ENCODE assay signal across 23 mouse cellular contexts in genomic region chr1:163560276-163560943, GRCm38 (mm10).
DNase-seq lines count a peak whose midpoint lies in the region; ATAC-seq and TF ChIP-seq lines count a peak whose summit lies in the region.
"Had no signal": no experiment of that assay in that cellular context is flagged by ENCODE, and none has a peak within 500 bp of the region (broad histone marks: within the 10 kb centered on the region; RNA-seq: fewer than 3 reads in every experiment).

No protein-coding gene starts in this region.

- no peak overlapping the region for H3K4me2 ChIP-seq in forebrain, embryonic 13.5 days
- H3K4me2 ChIP-seq in forebrain, embryonic 11.5 days (ENCODE audit: low read depth, low read length, severe bottlenecking): no peak overlapping the region
- no peak overlapping the region for H3K4me2 ChIP-seq in heart, embryonic 11.5 days
- no peak overlapping the region for H3K4me2 ChIP-seq in forebrain, postnatal 0 days (ENCODE audit: low read depth)
- H3K4me2 ChIP-seq: hindbrain, embryonic 13.5 days; liver, embryonic 13.5 days; midbrain, embryonic 13.5 days had no signal

- H3K4me3 ChIP-seq in forebrain, embryonic 13.5 days: no peak overlapping the region
- no peak overlapping the region for H3K4me3 ChIP-seq in forebrain, embryonic 11.5 days (ENCODE audit: low read depth, low read length)
- no peak overlapping the region for H3K4me3 ChIP-seq in heart, embryonic 11.5 days (ENCODE audit: low read depth, low read length)
- H3K4me3 ChIP-seq in forebrain, postnatal 0 days (ENCODE audit: low read depth, low read length): no peak overlapping the region
- H3K4me3 ChIP-seq: hindbrain, embryonic 13.5 days; liver, embryonic 13.5 days; megakaryocyte, embryonic 14.5 days; midbrain, embryonic 13.5 days had no signal

- no peak for TF ChIP-seq CTCF in forebrain, postnatal 0 days (IDR thresholded peaks at IDR 0.05; ENCODE audit: low read depth)

- no peaks in the 10 kb centered on the region for H3K27me3 ChIP-seq in forebrain, embryonic 13.5 days
- no peaks in the 10 kb centered on the region for H3K27me3 ChIP-seq in forebrain, embryonic 11.5 days (ENCODE audit: control insufficient read depth, insufficient read depth, low read length)
- no peaks in the 10 kb centered on the region for H3K27me3 ChIP-seq in heart, embryonic 11.5 days (ENCODE audit: control insufficient read depth, insufficient read depth, low read length)
- H3K27me3 ChIP-seq in forebrain, postnatal 0 days (ENCODE audit: insufficient read depth, low read length): no peaks in the 10 kb centered on the region
- H3K27me3 ChIP-seq: hindbrain, embryonic 13.5 days; liver, embryonic 13.5 days; megakaryocyte, embryonic 14.5 days; midbrain, embryonic 13.5 days; Patski had no signal

- H3K4me1 ChIP-seq in forebrain, embryonic 13.5 days: no peaks in the 10 kb centered on the region
- no peaks in the 10 kb centered on the region for H3K4me1 ChIP-seq in forebrain, embryonic 11.5 days (replicated peaks; ENCODE audit: control insufficient read depth, insufficient read depth, low read length)
- no peaks in the 10 kb centered on the region for H3K4me1 ChIP-seq in heart, embryonic 11.5 days (ENCODE audit: control insufficient read depth, insufficient read depth, low read length)
- no peaks in the 10 kb centered on the region for H3K4me1 ChIP-seq in forebrain, postnatal 0 days (ENCODE audit: insufficient read depth)
- H3K4me1 ChIP-seq: hindbrain, embryonic 13.5 days; liver, embryonic 13.5 days; megakaryocyte, embryonic 14.5 days; midbrain, embryonic 13.5 days had no signal

- H3K36me3 ChIP-seq in forebrain, embryonic 13.5 days (ENCODE audit: poor library complexity, severe bottlenecking): no peaks in the 10 kb centered on the region
- H3K36me3 ChIP-seq in forebrain, embryonic 11.5 days (ENCODE audit: control insufficient read depth, insufficient read depth, low read length): no peaks in the 10 kb centered on the region
- H3K36me3 ChIP-seq in heart, embryonic 11.5 days (ENCODE audit: control insufficient read depth, insufficient read depth, low read length): no peaks in the 10 kb centered on the region
- no peaks in the 10 kb centered on the region for H3K36me3 ChIP-seq in forebrain, postnatal 0 days (ENCODE audit: insufficient read depth)
- H3K36me3 ChIP-seq: hindbrain, embryonic 13.5 days; liver, embryonic 13.5 days; midbrain, embryonic 13.5 days had no signal

- ATAC-seq in forebrain, embryonic 13.5 days: peak; percentile 74; the same call in 1 of the 2 replicates
- no peak for ATAC-seq in forebrain, embryonic 11.5 days (replicated peaks; ENCODE audit: low FRiP score)
- ATAC-seq in heart, embryonic 11.5 days (replicated peaks; ENCODE audit: insufficient number of reproducible peaks, low FRiP score, low TSS enrichment): no peak
- peak; percentile 54; the same call in 1 of the 2 replicates for ATAC-seq in forebrain, postnatal 0 days
- ATAC-seq: intestine, embryonic 16.5 days; midbrain, embryonic 13.5 days had no signal

- 91% methylated on average over 8 of the region's 8 CpGs for WGBS in forebrain, embryonic 13.5 days
- WGBS in forebrain, embryonic 11.5 days: 92% methylated on average over 8 of the region's 8 CpGs
- 74% methylated on average over 8 of the region's 8 CpGs for WGBS in heart, embryonic 11.5 days (ENCODE audit: insufficient replicate concordance)
- WGBS in forebrain, postnatal 0 days: 65% methylated on average over 8 of the region's 8 CpGs

- H3K9me3 ChIP-seq in forebrain, embryonic 13.5 days (replicated peaks): no peaks in the 10 kb centered on the region
- H3K9me3 ChIP-seq in forebrain, embryonic 11.5 days (ENCODE audit: control insufficient read depth, low read length): no peaks in the 10 kb centered on the region
- no peaks in the 10 kb centered on the region for H3K9me3 ChIP-seq in heart, embryonic 11.5 days (replicated peaks; ENCODE audit: control insufficient read depth, low read length)
- H3K9me3 ChIP-seq in forebrain, postnatal 0 days (ENCODE audit: low read length): no peaks in the 10 kb centered on the region
- H3K9me3 ChIP-seq: hindbrain, embryonic 13.5 days; liver, embryonic 13.5 days; megakaryocyte, embryonic 14.5 days; midbrain, embryonic 13.5 days had no signal

- no peak overlapping the region for H3K27ac ChIP-seq in forebrain, embryonic 13.5 days
- H3K27ac ChIP-seq in forebrain, embryonic 11.5 days (ENCODE audit: low read depth, low read length): no peak overlapping the region
- H3K27ac ChIP-seq in heart, embryonic 11.5 days (ENCODE audit: low read depth, low read length): no peak overlapping the region
- no peak overlapping the region for H3K27ac ChIP-seq in forebrain, postnatal 0 days (ENCODE audit: low read depth, low read length)
- H3K27ac ChIP-seq: hindbrain, embryonic 13.5 days; liver, embryonic 13.5 days; midbrain, embryonic 13.5 days had no signal

- H3K9ac ChIP-seq in forebrain, embryonic 13.5 days: no peak overlapping the region
- H3K9ac ChIP-seq in forebrain, embryonic 11.5 days (ENCODE audit: low read length): no peak overlapping the region
- no peak overlapping the region for H3K9ac ChIP-seq in heart, embryonic 11.5 days (ENCODE audit: low read depth, low read length)
- no peak overlapping the region for H3K9ac ChIP-seq in forebrain, postnatal 0 days
- H3K9ac ChIP-seq: hindbrain, embryonic 13.5 days; liver, embryonic 13.5 days; midbrain, embryonic 13.5 days had no signal

- DNase-seq in forebrain, embryonic 11.5 days (ENCODE audit: low spot score): no peak
- peak; percentile 26 to 45 for DNase-seq in heart, adult 18-20 months
- DNase-seq in kidney, postnatal 10 days: peak; percentile 13
- DNase-seq in kidney, adult 9 months: no peak
- peak; percentile 6 for DNase-seq in forebrain, postnatal 0 days
- no peak for DNase-seq in c-Kit-positive CD71-positive TER-119-positive erythroid progenitor cells, embryonic 14.5 days (ENCODE audit: low spot score)
- DNase-seq: adrenal gland, postnatal 36 days; cerebellum, adult 11 months; cerebellum, adult 9-10 months; cerebellum, postnatal 36 days; gastrocnemius, postnatal 14 days; left cerebral cortex, postnatal 4 days; liver, embryonic 13.5 days; lung, adult 18-20 months; thymus, adult 2 months; thymus, postnatal 36 days had no signal

Comparison
In these comparisons a context has a peak if more than half of its experiments do, and no peak if none do; other contexts are left out.
1. ATAC-seq: peak in forebrain, embryonic 13.5 days (single experiment) and forebrain, postnatal 0 days (single experiment); none in forebrain, embryonic 11.5 days (single experiment) and heart, embryonic 11.5 days (single experiment).
2. DNase-seq: peak in heart, adult 18-20 months (2 of 2), kidney, postnatal 10 days (single experiment) and forebrain, postnatal 0 days (single experiment); none in forebrain, embryonic 11.5 days (single experiment), kidney, adult 9 months (single experiment) and c-Kit-positive CD71-positive TER-119-positive erythroid progenitor cells, embryonic 14.5 days (single experiment).